Mouse (Mus musculus) brain, embryonic 18.5 days (tissue): Measurements from ENCODE around the gene Bik.
A peak's percentile ranks its signal among the peaks of the same experiment; 100 is the strongest.

ENCODE experiments used
- DNase-seq: peaks from one replicate; pipeline ENCODE4 v3.0.0-alpha.2; 2012; ENCODE audit warnings: low read depth, low spot score

The Bik gene

GRCm38 (mm10) chr15:83547144-83547543 lies 20.5 kb downstream of the Bik start:
- no peak for DNase-seq

- DNase-seq = no peak
Measured at GRCm38 (mm10) chr15:83550137-83550536, 23.5 kb downstream of the Bik start.

- DNase-seq = no peak
Measured at GRCm38 (mm10) chr15:83553831-83554230, 27.2 kb downstream of the Bik start.

GRCm38 (mm10) chr15:83555161-83555974 lies 28.7 kb downstream of the Bik start:
- DNase-seq = peak; percentile 74

- no peak for DNase-seq
Measured at GRCm38 (mm10) chr15:83560941-83561477, 34.3 kb downstream of the Bik start.

- no peak for DNase-seq
Measured at GRCm38 (mm10) chr15:83562626-83563270, 36.1 kb downstream of the Bik start.

- no peak for DNase-seq
Measured at GRCm38 (mm10) chr15:83563327-83563856, 36.7 kb downstream of the Bik start, which contains the start of the genes Tspo and Mcat. TSS of gene Tspo (plus strand) at chr15:83563592. TSS of gene Mcat (minus strand) at chr15:83563787.

GRCm38 (mm10) chr15:83563857-83564651 lies 37.4 kb downstream of the Bik start:
- DNase-seq = no peak

GRCm38 (mm10) chr15:83565434-83565833 lies 38.8 kb downstream of the Bik start:
- no peak for DNase-seq

- DNase-seq = no peak
Measured at GRCm38 (mm10) chr15:83566006-83566405, 39.3 kb downstream of the Bik start.

GRCm38 (mm10) chr15:83567728-83568127 lies 41.1 kb downstream of the Bik start:
- no peak for DNase-seq

GRCm38 (mm10) chr15:83568544-83568943 lies 41.9 kb downstream of the Bik start:
- DNase-seq = no peak

- no peak for DNase-seq
Measured at GRCm38 (mm10) chr15:83569682-83570081, 43.0 kb downstream of the Bik start.

- no peak for DNase-seq
Measured at GRCm38 (mm10) chr15:83570641-83571040, 44.0 kb downstream of the Bik start.

GRCm38 (mm10) chr15:83571636-83572035 lies 45.0 kb downstream of the Bik start:
- DNase-seq = no peak

GRCm38 (mm10) chr15:83572132-83572531 lies 45.5 kb downstream of the Bik start:
- DNase-seq = no peak

- DNase-seq = no peak
Measured at GRCm38 (mm10) chr15:83573606-83574005, 46.9 kb downstream of the Bik start.

GRCm38 (mm10) chr15:83574731-83575351 lies 48.2 kb downstream of the Bik start:
- DNase-seq = no peak

- DNase-seq = no peak
Measured at GRCm38 (mm10) chr15:83575543-83575942, 48.9 kb downstream of the Bik start.

- no peak for DNase-seq
Measured at GRCm38 (mm10) chr15:83576651-83577050, 50.0 kb downstream of the Bik start.

- DNase-seq = no peak
Measured at GRCm38 (mm10) chr15:83582931-83583330, 56.3 kb downstream of the Bik start.
